Mouse (Mus musculus): ENCODE results near the gene Gm21987. TPM values are rescaled to one million over a fixed set of nuclear protein-coding genes. Genes with fewer than 3 reads are reported as not detected.

Gm21987 gene
- total RNA-seq, 2 experiments from 2014 or later: not detected

Other genes starting within 250 kb of the Gm21987 start
- not detected in 2 replicates for gene Nr1i2, start 52.2 kb upstream of the Gm21987 start, total RNA-seq (2014; fragmentation: Nextera tagmentation)
- gene Nr1i2, start 52.2 kb upstream of the Gm21987 start, total RNA-seq (2017): not detected in 2 replicates
- not detected in 2 replicates for gene Maats1, start 4.9 kb upstream of the Gm21987 start, total RNA-seq (2014; fragmentation: Nextera tagmentation)
- 0.04 and 0.66 TPM in 2 replicates for gene Maats1, start 4.9 kb upstream of the Gm21987 start, total RNA-seq (2017)
- gene Cox17, start within 50 bp of the Gm21987 start, total RNA-seq (2014; fragmentation: Nextera tagmentation): 228 and 369 TPM in 2 replicates
- gene Cox17, start within 50 bp of the Gm21987 start, total RNA-seq (2017): 465 and 506 TPM in 2 replicates
- gene Popdc2, start 15.2 kb downstream of the Gm21987 start, total RNA-seq (2014; fragmentation: Nextera tagmentation): 10.0 and 10.1 TPM in 2 replicates
- 3.1 TPM in 1 of 2 replicates, not detected in the other for gene Popdc2, start 15.2 kb downstream of the Gm21987 start, total RNA-seq (2017)
- gene Pla1a, start 86.1 kb downstream of the Gm21987 start, total RNA-seq (2014; fragmentation: Nextera tagmentation): not detected in 2 replicates
- not detected in 2 replicates for gene Pla1a, start 86.1 kb downstream of the Gm21987 start, total RNA-seq (2017)
- 27.4 and 31.6 TPM in 2 replicates for gene Adprh, start 105.7 kb downstream of the Gm21987 start, total RNA-seq (2014; fragmentation: Nextera tagmentation)
- gene Adprh, start 105.7 kb downstream of the Gm21987 start, total RNA-seq (2017): 8.6 TPM in 2 replicates
- not detected in 2 replicates for gene Cd80, start 108.5 kb downstream of the Gm21987 start, total RNA-seq (2014; fragmentation: Nextera tagmentation)
- gene Cd80, start 108.5 kb downstream of the Gm21987 start, total RNA-seq (2017): not detected in 2 replicates
- 22.1 and 23.3 TPM in 2 replicates for gene Timmdc1, start 175.6 kb downstream of the Gm21987 start, total RNA-seq (2014; fragmentation: Nextera tagmentation)
- gene Timmdc1, start 175.6 kb downstream of the Gm21987 start, total RNA-seq (2017): 32.0 and 33.0 TPM in 2 replicates
- gene Poglut1, start 203.2 kb downstream of the Gm21987 start, total RNA-seq (2014; fragmentation: Nextera tagmentation): 22.2 and 32.6 TPM in 2 replicates
- 21.9 and 23.2 TPM in 2 replicates for gene Poglut1, start 203.2 kb downstream of the Gm21987 start, total RNA-seq (2017)
- gene Tmem39a, start 211.7 kb downstream of the Gm21987 start, total RNA-seq (2014; fragmentation: Nextera tagmentation): 32.5 and 48.5 TPM in 2 replicates
- gene Tmem39a, start 211.7 kb downstream of the Gm21987 start, total RNA-seq (2017): 23.8 and 51.7 TPM in 2 replicates

Measured in megakaryocyte-erythroid progenitor cell, adult 5-6 weeks (primary cell).